Mouse (Mus musculus) left cerebral cortex, postnatal 25 days (tissue): Measurements from ENCODE around the gene Slirp. TPM values are rescaled to one million over a fixed set of nuclear protein-coding genes. Genes with fewer than 3 reads are reported as not detected.

Experiments
- DNase-seq, 2 experiments: peaks; one replicate each; pipeline ENCODE4 v3.0.0; 2022; ENCODE audit warnings: low spot score in 2 of 2, mixed read lengths in 1 of 2
- intact Hi-C: fragments of 180-260 bp; cut with DNase I; formaldehyde crosslinking; loops from one replicate; pipeline ENCODE4 v1.15.1; 2025
- total RNA-seq, 2 experiments: library from RNA; stranded (reverse); gene quantifications; 2 replicates each; pipeline ENCODE4 v1.2.3; 2021

Slirp gene
- 10 to 100 TPM; 89.2 to 93.5 TPM for total RNA-seq

GRCm38 (mm10) chr12:87443700-87444122 is at the start of gene Slirp, which contains the start of gene Alkbh1:
Slirp (plus strand) TSS chr12:87443896.
Alkbh1 (minus strand) TSS chr12:87444017.
- DNase-seq: peak; percentile 92 to 96
- intact Hi-C loops: loop anchor here (10.0 kb wide), 1 partner anchor 179 kb away; the partner anchor contains the start of genes Ahsa1 and Vipas39

GRCm38 (mm10) chr12:87394316-87394715 is 49.4 kb upstream of the Slirp start:
- intact Hi-C loops: no loop called here
- DNase-seq: no peak

- no peak for DNase-seq
- intact Hi-C loops: no loop called here
These were observed 46.6 kb upstream of the Slirp start for GRCm38 (mm10) chr12:87397126-87397525.

GRCm38 (mm10) chr12:87397811-87398417 is 45.8 kb upstream of the Slirp start:
- intact Hi-C loops: no loop called here
- DNase-seq: no peak

- intact Hi-C loops: no loop called here
- no peak for DNase-seq
These were observed 44.4 kb upstream of the Slirp start for GRCm38 (mm10) chr12:87399119-87399819.

- intact Hi-C loops: no loop called here
- DNase-seq: no peak
These were observed 41.8 kb upstream of the Slirp start for GRCm38 (mm10) chr12:87401883-87402282.

GRCm38 (mm10) chr12:87405165-87405564 is 38.5 kb upstream of the Slirp start:
- DNase-seq: no peak
- intact Hi-C loops: no loop called here

GRCm38 (mm10) chr12:87405721-87406120 is 38.0 kb upstream of the Slirp start:
- DNase-seq: no peak
- intact Hi-C loops: no loop called here

GRCm38 (mm10) chr12:87407869-87408605 is 35.7 kb upstream of the Slirp start:
- no peak for DNase-seq
- intact Hi-C loops: no loop called here

- intact Hi-C loops: no loop called here
- DNase-seq: no peak
These were observed 34.6 kb upstream of the Slirp start for GRCm38 (mm10) chr12:87409123-87409522.

GRCm38 (mm10) chr12:87410999-87411398 is 32.7 kb upstream of the Slirp start:
- intact Hi-C loops: loop anchor here (2.0 kb wide), 1 partner anchor 22 kb away; the partner anchor contains the start of gene Sptlc2
- DNase-seq: peak in 1 of 2 experiments; percentile 22

GRCm38 (mm10) chr12:87413179-87413790 is 30.4 kb upstream of the Slirp start:
- intact Hi-C loops: no loop called here
- DNase-seq: peak; percentile 64 to 74

GRCm38 (mm10) chr12:87415358-87415757 is 28.3 kb upstream of the Slirp start:
- no peak for DNase-seq
- intact Hi-C loops: no loop called here

GRCm38 (mm10) chr12:87416690-87417089 is 27.0 kb upstream of the Slirp start:
- intact Hi-C loops: no loop called here
- DNase-seq: peak in 1 of 2 experiments; percentile 43

GRCm38 (mm10) chr12:87418921-87419320 is 24.8 kb upstream of the Slirp start:
- intact Hi-C loops: no loop called here
- peak; percentile 15 to 22 for DNase-seq

- no peak for DNase-seq
- intact Hi-C loops: no loop called here
These were observed 23.7 kb upstream of the Slirp start for GRCm38 (mm10) chr12:87419974-87420485.

GRCm38 (mm10) chr12:87421708-87422507 is 21.8 kb upstream of the Slirp start:
- no peak for DNase-seq
- intact Hi-C loops: no loop called here

- intact Hi-C loops: no loop called here
- no peak for DNase-seq
These were observed 20.0 kb upstream of the Slirp start for GRCm38 (mm10) chr12:87423700-87424099.

GRCm38 (mm10) chr12:87424516-87424915 is 19.2 kb upstream of the Slirp start:
- DNase-seq: no peak
- intact Hi-C loops: no loop called here
